Mouse (Mus musculus): ENCODE data around the gene Csk. TPM values are rescaled to one million over a fixed set of nuclear protein-coding genes. Genes with fewer than 3 reads are reported as not detected.

Csk gene
- 348 and 435 TPM in 2 replicates for polyA plus RNA-seq (2012)

DNA sequence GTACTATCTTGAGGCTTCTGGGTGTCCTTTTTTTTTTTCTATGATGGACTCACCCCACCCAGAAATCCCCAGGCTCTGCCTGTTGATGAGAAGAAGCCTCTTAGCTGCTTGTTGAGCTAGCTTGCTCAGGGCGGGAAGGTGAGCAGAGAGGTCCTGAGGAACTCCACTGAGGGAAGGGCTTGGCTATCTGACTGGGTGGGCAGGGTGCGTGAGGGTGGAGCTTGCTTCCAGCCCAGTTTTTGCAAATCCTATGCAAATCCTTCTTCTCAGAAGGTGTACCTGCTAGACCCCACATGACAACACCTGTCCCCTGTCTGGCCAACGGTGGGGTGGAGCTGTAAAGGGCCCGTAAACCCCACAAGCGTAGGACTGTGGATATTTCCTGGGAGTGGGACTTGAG is at the start of gene Csk:
Csk (minus strand) TSS at position 349 of the 400 bp plus-strand sequence.
- no peak for TF ChIP-seq GATA1 (IDR thresholded peaks at IDR 0.05; ENCODE audit: low read length)

DNA sequence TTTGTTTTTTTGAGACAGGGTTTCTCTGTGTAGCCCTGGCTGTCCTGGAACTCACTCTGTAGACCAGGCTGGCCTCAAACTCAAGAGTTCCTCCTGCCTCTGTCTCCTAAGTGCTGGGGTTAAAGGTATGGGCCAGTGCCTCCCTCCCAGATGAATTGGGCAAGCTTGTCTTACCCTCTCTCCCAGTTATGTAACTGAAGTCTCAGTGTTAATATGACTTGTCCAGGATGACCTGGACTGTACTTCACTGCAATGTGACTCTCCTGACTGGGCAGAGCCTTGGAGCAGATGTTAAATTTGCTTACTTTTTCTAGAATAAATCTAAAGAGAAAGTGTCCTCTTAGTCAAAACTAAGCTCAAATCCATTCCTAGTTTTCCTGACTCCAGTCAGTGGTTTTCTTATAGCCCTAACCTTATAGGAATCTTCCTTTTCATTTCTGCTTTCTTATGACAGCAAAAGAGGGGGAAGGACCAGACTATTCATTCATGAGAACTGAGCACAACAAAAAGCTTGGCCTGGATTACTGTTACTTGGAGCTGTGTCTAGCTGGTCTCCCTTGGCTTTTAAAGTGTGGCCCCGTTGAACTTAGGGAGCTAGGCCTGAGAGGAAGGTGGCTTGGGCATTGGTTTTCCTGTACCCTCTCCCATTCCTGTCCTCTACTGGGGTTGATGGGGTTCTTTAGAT is 45.2 kb upstream of the Csk start:
- TF ChIP-seq GATA1 (IDR thresholded peaks at IDR 0.05; ENCODE audit: low read length), result no peak

DNA sequence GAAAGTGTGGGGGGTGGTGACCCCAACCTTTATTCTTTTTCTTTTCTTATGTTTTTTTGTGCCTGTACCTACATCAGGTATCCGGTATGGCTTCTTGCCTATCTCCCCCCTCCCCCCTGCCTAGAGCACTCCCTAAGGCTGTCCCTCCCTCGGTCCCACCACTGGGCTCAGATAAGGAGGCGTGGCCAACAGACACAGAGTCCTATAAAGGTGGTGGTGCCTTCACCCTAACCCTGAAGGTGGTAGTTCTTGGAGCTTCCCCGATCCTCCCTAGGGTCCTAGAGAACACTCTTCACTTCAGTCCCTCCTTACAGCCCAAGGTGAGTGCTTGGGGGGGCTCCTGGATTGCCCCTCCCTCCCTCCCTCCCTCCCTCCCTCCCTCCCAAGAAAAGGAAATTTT is 43.9 kb upstream of the Csk start:
- TF ChIP-seq GATA1 (IDR thresholded peaks at IDR 0.05; ENCODE audit: low read length), result no peak

DNA sequence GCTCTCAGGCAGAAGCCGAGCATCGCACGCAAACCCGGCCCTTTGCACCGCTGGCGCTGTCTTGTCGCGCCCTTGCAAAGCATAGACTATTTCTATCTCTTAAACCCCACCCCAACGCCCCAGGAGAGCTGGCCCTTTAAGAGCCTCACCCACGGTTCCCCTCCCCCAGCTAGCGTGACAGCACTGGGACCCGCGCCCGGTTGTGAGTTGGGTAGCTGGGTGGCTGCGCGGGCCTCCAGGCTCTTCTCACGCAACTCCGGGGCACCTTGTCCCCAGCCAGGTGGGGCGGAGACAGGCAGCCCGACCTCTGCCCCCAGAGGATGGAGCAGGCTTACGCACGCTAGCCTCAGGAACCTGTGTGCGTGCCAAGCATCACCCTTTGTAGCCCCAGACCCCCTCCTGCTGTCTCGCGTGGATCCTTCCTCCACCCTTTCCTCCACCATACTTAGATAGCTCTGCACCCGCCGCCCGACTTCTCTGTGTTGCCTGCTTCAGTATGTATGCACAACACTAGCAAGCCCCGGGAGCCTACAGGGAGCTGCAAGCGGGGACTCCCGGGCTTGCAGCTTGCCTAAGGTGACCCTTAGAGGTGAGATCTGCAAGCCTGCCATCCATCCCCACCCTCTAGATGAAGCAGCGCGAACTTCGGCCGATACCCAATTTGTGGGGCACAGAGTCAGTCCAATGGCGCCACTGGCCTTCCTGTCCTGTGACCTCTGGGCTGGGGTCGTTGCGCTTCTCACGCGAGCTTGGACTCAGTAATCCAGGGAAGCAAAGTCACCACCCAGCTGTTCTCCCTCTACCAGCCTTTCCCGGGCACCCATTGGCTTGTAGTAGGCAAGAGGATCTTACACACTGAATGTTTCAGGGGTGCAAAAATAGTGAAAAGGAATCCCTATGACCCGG is 43.2 kb upstream of the Csk start:
- no peak for TF ChIP-seq GATA1 (IDR thresholded peaks at IDR 0.05; ENCODE audit: low read length)

DNA sequence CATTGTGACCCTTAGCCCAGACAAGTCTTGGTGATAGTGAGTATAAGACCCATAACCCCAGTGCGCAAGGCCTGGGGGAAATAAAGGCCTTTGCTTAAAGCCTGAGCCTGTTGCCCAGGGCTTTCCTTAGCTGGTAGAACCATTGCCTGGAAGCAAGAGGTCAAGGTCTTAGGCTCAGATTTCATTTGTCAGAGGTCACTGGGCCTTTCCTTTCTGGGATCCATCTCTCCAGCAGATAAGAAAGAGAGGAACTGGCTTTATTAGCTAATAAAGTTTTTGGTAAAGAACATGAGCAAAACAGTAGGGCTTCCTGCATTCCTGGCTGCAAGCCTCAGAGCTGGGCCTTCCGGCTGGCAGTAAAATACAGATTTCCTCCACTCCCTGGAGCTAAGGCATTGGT is 40.7 kb upstream of the Csk start:
- TF ChIP-seq GATA1 (IDR thresholded peaks at IDR 0.05; ENCODE audit: low read length), result no peak

DNA sequence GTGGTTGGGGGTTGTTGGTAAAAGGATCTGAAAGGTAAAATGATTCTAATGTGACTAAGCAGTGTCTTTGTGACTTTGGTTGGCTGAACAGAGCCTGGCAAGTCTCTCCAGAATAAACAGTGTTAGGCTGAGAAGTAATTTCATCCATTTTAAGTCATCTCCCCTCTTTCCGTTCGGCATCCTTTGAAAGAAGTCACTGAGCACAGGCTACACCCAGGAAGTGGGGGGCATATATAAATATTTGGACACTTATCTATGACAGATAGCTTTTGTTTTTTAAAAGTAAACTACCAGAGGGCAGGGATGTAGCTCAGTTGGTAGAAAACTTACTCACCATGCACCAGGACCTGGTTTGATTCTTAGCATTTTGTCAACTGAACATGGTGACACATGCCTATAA is 35.2 kb upstream of the Csk start:
- no peak for TF ChIP-seq GATA1 (IDR thresholded peaks at IDR 0.05; ENCODE audit: low read length)

DNA sequence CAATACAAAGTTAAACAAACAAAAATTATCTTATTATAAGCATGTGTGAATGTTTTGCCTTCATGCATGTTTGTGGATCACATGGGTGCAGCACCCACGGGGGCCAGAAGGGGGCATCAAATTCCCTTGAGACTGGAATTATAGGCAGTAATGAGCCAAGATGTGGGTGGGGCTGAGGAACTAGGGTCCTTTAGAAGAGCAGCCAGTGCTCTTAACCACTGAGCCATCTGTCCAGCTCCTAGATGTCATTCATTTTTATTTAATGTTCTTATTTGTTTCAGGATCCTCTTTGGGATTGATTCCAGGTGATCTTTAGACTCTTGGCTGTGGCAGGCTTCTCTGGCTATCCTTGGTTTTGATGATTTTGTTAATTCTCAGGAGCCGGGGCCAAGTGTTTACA is 34.7 kb upstream of the Csk start:
- TF ChIP-seq GATA1 (IDR thresholded peaks at IDR 0.05; ENCODE audit: low read length), result no peak

DNA sequence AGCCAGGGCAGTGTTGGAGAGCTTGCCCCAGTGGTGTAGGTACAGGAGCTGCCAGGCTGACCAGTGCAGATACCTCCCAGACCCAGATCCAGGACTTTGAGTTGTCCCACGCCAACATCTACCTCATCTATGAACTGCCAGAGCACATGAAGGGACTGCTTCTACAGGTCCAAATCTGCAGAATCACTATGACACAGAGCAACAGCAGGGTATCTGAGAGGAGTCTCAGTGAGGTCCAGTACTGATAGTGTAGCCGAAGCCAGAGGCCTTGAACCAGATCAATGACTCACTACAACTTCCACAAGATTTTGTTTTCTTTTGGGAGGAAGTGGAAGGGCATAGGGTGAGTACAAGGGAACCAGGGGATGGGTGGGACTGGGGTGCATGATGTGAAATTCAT is 34.3 kb upstream of the Csk start, which contains the start of gene Cyp1a1:
Cyp1a1 (plus strand) TSS at position 178 of the 400 bp plus-strand sequence.
- no peak for TF ChIP-seq GATA1 (IDR thresholded peaks at IDR 0.05; ENCODE audit: low read length)

DNA sequence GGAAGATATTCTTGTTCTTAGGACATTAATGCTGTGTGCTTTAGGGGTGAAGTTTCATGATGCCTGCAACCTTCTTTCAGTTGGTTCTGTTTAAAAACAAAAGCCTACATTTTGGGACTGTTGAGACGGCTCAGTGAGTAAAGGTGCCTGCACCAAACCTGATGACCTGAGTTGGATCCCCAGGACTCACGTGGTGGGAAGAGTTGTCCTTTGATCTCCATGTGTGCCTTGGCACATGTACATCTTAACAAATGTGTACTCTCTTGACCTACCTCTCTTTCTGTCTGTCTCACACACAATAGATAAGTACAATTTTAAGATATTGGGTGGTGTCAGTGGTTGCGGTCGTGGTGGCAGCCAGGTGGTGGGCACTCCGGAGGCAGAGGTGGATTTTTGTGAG is 32.6 kb upstream of the Csk start:
- TF ChIP-seq GATA1 (IDR thresholded peaks at IDR 0.05; ENCODE audit: low read length), result no peak

DNA sequence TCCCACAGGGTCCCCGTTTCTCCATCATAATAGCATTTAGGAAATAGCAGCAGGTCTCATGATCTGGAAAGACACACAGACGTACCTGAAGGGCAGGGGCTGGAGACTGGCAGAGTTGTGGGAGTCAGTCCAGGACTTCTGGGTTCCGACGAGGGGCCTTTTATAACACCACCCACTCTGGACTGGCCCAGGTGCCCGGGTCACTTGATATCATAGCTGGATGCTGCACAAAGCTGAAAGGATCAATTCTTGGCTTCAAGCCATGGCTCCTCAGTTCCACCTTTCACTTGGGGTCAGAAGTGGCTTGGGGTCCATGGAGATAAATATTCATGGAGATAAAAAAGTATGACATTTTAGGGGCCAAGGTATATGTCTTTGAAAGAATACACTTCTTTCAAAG is 30.1 kb upstream of the Csk start, which contains the start of gene Cyp1a2:
Cyp1a2 (minus strand) TSS at position 184 of the 400 bp plus-strand sequence.
- TF ChIP-seq GATA1 (IDR thresholded peaks at IDR 0.05; ENCODE audit: low read length), result no peak

DNA sequence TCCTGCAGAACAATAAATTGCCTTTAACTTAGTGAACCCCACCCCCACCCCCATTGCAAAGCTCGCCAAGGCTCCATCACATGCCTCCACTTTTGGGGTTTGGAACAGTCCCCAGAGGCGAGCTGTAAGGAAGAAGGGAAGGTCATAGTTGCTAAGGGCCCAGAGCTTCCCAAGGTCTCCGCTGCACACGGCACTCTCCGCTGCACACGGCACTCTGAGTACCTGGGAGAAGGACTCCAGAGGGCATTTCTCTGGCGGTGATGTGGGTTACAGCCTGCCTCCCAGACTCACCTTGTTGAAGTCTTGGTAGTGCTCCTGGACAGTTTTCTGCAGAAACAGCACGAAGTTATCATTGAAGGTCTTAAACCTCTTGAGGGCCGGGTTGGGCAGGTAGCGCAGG is 28.0 kb upstream of the Csk start:
- no peak for TF ChIP-seq GATA1 (IDR thresholded peaks at IDR 0.05; ENCODE audit: low read length)

DNA sequence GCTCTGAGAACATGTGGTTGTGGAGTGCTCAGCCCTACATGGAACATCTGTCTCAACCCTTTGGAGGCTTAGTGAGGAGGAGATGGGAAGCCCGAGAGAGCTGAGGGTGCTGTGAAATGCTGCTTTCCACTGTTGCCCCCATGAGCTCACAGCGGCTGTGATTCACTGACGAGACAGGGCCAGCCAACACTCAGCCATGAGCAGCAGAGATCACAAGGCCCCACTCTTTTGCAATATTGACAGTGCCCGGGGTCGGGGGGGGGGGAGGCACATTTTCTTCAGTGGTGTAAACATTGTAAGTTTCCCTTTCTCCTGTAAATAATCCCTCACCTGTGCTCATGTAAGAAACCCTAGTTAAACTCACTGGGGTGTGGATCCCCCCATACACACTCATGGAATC is 18.1 kb upstream of the Csk start:
- TF ChIP-seq GATA1 (IDR thresholded peaks at IDR 0.05; ENCODE audit: low read length), result no peak

DNA sequence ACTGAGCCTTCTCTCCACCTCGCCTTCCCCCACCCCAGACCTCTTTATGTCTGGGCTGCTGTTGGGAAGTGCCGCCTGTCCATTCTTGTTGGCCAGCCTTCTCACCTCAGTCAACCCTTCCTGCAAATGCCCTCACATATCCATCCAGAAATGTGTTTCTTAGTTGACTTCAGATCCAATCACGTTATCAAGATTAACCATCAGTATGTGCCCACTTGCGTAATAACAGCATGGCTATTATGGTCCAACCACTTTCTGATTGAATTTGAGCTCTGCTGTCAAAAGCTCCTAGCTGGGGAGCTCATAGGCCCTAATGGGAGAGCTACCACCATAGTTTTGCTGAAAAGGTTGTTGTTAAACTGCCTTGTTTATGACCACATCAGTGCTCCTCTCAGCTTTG is 17.6 kb upstream of the Csk start:
- no peak for TF ChIP-seq GATA1 (IDR thresholded peaks at IDR 0.05; ENCODE audit: low read length)

DNA sequence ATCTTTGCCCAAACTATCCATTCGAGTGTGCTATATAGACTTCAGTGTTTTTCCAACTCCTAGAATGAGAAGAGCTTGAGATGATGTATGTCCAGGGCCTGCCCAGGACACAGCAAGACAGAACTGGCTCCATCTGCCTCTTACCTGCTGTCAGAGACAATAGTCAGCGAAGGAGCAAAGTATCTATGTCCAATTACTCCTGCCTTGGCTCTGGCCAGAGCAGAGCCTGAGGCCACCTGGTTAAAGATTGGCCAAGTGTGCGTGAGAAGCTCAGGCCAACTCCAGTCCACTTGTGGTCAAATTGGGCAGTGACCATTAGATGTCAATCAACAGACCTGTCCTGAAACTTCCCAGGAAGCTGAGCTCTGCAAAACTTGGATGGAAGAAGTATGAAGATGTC is 16.1 kb upstream of the Csk start:
- no peak for TF ChIP-seq GATA1 (IDR thresholded peaks at IDR 0.05; ENCODE audit: low read length)

DNA sequence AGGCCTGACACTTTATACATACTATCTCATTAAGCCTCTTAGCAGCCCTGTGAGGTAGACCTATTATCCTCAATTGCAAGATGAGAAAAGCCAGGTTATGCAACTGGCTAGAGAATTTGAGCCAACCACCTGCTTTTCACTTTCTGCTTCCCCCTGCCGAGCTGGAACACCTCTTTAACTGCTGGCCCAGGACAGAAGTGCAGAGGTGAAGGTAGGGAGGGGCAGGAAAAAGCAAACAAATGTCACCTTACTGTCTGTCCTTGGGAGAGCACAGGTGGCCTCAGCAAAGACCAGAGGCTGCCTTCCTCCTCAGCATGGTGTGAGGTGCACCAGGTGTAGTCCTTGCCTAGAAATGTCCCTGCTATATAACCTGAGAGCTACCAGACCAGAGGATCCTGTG is 14.8 kb upstream of the Csk start:
- TF ChIP-seq GATA1 (IDR thresholded peaks at IDR 0.05; ENCODE audit: low read length), result no peak

DNA sequence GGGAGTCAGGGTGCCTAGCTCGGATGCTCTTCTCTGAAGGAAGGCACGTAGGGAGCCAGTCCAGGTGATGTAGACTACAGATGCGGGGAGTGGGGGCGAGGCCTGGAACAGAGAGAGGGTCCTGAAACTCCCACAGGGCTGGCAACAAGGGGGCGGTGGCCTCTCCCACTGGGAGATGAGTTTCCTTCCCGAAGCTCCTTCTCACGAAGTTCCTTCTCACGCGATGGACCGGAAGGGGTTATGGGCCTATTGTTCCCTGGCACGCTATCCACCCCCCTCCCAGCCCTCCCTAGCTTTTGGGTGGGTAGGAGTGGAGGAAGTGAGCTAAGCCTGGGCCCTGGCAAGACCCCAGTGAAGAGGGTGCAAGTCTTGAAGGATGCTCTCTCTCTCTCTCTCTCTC is 14.4 kb upstream of the Csk start:
- TF ChIP-seq GATA1 (IDR thresholded peaks at IDR 0.05; ENCODE audit: low read length), result no peak

DNA sequence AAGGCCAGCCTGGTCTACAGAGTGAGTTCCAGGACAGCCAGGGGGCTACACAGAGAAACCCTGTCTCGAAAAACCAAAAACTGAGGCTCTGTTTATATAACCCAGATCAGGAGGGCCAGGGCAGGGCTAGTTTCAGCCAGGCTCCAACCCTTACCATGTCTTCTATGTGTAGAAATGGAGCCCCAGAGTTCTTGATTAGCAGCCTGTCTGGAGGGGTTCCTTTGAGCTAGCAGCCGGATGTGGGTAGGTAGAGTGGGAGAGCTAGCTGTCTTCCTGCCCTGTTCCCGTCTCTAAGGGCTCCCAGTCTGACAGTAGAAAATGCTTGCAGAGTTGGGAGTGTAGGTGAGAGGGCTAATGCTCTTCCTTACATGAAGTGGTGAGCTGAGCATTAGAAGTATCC is 13.7 kb upstream of the Csk start:
- no peak for TF ChIP-seq GATA1 (IDR thresholded peaks at IDR 0.05; ENCODE audit: low read length)
